Mouse (Mus musculus) liver, embryonic 14.5 days (tissue): ENCODE data around the gene Acbd6.

Experiments
- CTCF ChIP-seq: IDR thresholded peaks from 2 replicates; pipeline ENCODE4 v1.5.1; 2016; ENCODE audit warnings: antibody characterized with exemption, low read depth, control low read depth
- EP300 ChIP-seq: IDR thresholded peaks from 2 replicates; pipeline ENCODE4 v1.6.1; 2016; ENCODE audit warnings: antibody characterized with exemption, low read depth

GRCm38 (mm10) chr1:155568133-155568532, 10.2 kb downstream of the Acbd6 start:
- TF ChIP-seq CTCF (peak; percentile 35), EP300 (no peak)
